20 mouse cellular contexts compared by ENCODE assay signal in the genomic region with DNA sequence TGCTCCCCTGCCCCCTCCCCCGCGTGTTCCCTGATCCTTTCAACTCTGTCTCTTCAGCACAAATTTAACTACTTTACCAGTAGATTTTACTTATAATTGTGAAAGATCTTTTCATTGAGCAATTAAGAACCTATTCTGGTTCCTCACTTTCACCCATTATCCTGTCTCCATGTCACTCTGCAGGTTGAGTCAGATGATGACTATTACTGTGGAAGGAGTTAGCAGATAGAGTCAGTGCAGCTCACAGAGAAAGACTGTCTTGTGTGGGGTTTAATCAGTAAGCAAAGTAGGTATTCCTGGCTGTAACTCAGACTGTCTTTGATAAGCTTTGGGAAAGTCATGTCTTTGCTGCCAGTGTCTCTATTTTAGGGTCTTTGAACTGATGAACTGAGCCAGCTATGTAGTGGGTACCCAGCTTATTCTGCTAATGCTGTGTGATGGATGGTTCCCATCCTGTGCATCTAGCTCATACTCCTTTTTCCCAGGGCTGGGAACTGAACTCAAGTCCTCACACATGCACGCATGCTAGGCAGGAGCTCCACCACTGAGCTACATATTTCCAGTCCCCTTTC. TPM values are rescaled to one million over a fixed set of nuclear protein-coding genes. Genes with fewer than 3 reads are reported as not detected.
DNase-seq lines count a peak whose midpoint lies in the region; ATAC-seq and TF ChIP-seq lines count a peak whose summit lies in the region.
"Had no signal": no experiment of that assay in that cellular context is flagged by ENCODE, and none has a peak within 500 bp of the region (broad histone marks: within the 10 kb centered on the region; RNA-seq: fewer than 3 reads in every experiment).

No protein-coding gene starts in this region.

- intact Hi-C loops in heart, adult 2 months (cut with DNase I) = loop anchor here (2.0 kb wide), 1 partner anchor 21 kb away; no protein-coding TSS in a partner anchor
- intact Hi-C loops in heart, postnatal 14 days (cut with DNase I) = no loop called here
- intact Hi-C loops in heart, postnatal 36 days (cut with DNase I) = no loop called here

- H3K4me2 ChIP-seq in heart, embryonic 13.5 days = peak overlapping the region; percentile 26
- H3K4me2 ChIP-seq in heart, postnatal 0 days (ENCODE audit: low read depth, low read length) = no peak overlapping the region; the same call in 1 of the 2 replicates
- H3K4me2 ChIP-seq: embryonic facial prominence, embryonic 15.5 days; hindbrain, embryonic 13.5 days had no signal

- ATAC-seq in heart, embryonic 13.5 days (ENCODE audit: extremely low read depth, insufficient number of reproducible peaks, low FRiP score, low TSS enrichment) = no peak
- ATAC-seq in heart, postnatal 0 days (ENCODE audit: insufficient read depth, low read depth) = peak; percentile 24; the same call in 1 of the 2 replicates
- ATAC-seq: hindbrain, postnatal 0 days had no signal

- H3K9me3 ChIP-seq in heart, embryonic 13.5 days = no peaks in the 10 kb centered on the region
- H3K9me3 ChIP-seq in heart, postnatal 0 days (replicated peaks; ENCODE audit: control insufficient read depth, low read length) = no peaks in the 10 kb centered on the region
- H3K9me3 ChIP-seq: embryonic facial prominence, embryonic 15.5 days; hindbrain, embryonic 13.5 days had no signal

- H3K4me3 ChIP-seq in heart, adult 2 months = no peak overlapping the region
- H3K4me3 ChIP-seq in heart, embryonic 13.5 days = no peak overlapping the region
- no peak overlapping the region for H3K4me3 ChIP-seq in heart, postnatal 0 days (ENCODE audit: low read depth, low read length)
- H3K4me3 ChIP-seq: embryonic facial prominence, embryonic 15.5 days; erythroblast, embryonic 14.5 days; hindbrain, embryonic 13.5 days had no signal

- WGBS in heart, adult 2 months = 72% methylated on average over 3 of the region's 3 CpGs
- 81% methylated on average over 3 of the region's 3 CpGs for WGBS in heart, embryonic 13.5 days
- WGBS in heart, postnatal 0 days = 65% methylated on average over 3 of the region's 3 CpGs

- no peak for DNase-seq in heart, adult 2 months
- DNase-seq in heart, postnatal 14 days = no peak
- no peak for DNase-seq in heart, postnatal 36 days
- peak; percentile 57 for DNase-seq in brain, adult 2 months (ENCODE audit: low read depth, low spot score)
- no peak for DNase-seq in heart, postnatal 0 days (ENCODE audit: low spot score)
- DNase-seq: adrenal gland, adult 8-10 months; adrenal gland, postnatal 36 days; cerebellum, adult 11 months; cerebellum, adult 8-10 months; cerebellum, postnatal 14 days; embryo, embryonic 11 days; gastrocnemius, postnatal 10 days; kidney, adult 11 months; kidney, adult 9 months had no signal

- H3K36me3 ChIP-seq in heart, adult 2 months (ENCODE audit: control insufficient read depth, insufficient read depth, low read length) = 0 out of 2 replicates have a peak, but pooled peaks cover 4% of the 10 kb centered on the region
- H3K36me3 ChIP-seq in heart, embryonic 13.5 days = peaks cover 26% of the 10 kb centered on the region
- peaks cover 3% of the 10 kb centered on the region; the same call in 1 of the 2 replicates for H3K36me3 ChIP-seq in heart, postnatal 0 days (replicated peaks; ENCODE audit: control insufficient read depth, insufficient read depth, low read length)

- TF ChIP-seq CTCF in heart, adult 2 months (IDR thresholded peaks at IDR 0.05) = no peak
- no peak for TF ChIP-seq CTCF in heart, postnatal 0 days (IDR thresholded peaks at IDR 0.05; ENCODE audit: low read depth)

- no peak for TF ChIP-seq EP300 in heart, adult 2 months (IDR thresholded peaks at IDR 0.05; ENCODE audit: insufficient read depth, low read depth, low read length)
- TF ChIP-seq EP300 in heart, postnatal 0 days (IDR thresholded peaks at IDR 0.05; ENCODE audit: low read depth) = no peak

- peak overlapping the region; percentile 68 for H3K27ac ChIP-seq in heart, adult 2 months
- peak overlapping the region; percentile 96 for H3K27ac ChIP-seq in heart, embryonic 13.5 days (replicated peaks)
- H3K27ac ChIP-seq in heart, postnatal 0 days (ENCODE audit: low read depth) = peak overlapping the region; percentile 96
- H3K27ac ChIP-seq: embryonic facial prominence, embryonic 15.5 days; hindbrain, embryonic 13.5 days; hindbrain, postnatal 0 days; kidney, postnatal 0 days had no signal

- H3K9ac ChIP-seq in heart, adult 2 months (ENCODE audit: low read depth, low read length) = no peak overlapping the region
- peak overlapping the region; percentile 8; the same call in 1 of the 2 replicates for H3K9ac ChIP-seq in heart, embryonic 13.5 days
- H3K9ac ChIP-seq in heart, postnatal 0 days (replicated peaks; ENCODE audit: low read depth, low read length) = no peak overlapping the region
- H3K9ac ChIP-seq: embryonic facial prominence, embryonic 15.5 days; hindbrain, embryonic 13.5 days had no signal

- H3K79me2 ChIP-seq in heart, adult 2 months (replicated peaks; ENCODE audit: control insufficient read depth, insufficient read depth, low read length) = no peaks in the 10 kb centered on the region

- H3K27me3 ChIP-seq in heart, adult 2 months (ENCODE audit: control insufficient read depth, insufficient read depth, low read length) = no peaks in the 10 kb centered on the region
- no peaks in the 10 kb centered on the region for H3K27me3 ChIP-seq in heart, embryonic 13.5 days (replicated peaks)
- no peaks in the 10 kb centered on the region for H3K27me3 ChIP-seq in heart, postnatal 0 days (ENCODE audit: control insufficient read depth, insufficient read depth, low read length)
- H3K27me3 ChIP-seq: embryonic facial prominence, embryonic 15.5 days; hindbrain, embryonic 13.5 days had no signal

- TF ChIP-seq POLR2A in heart, adult 2 months (IDR thresholded peaks at IDR 0.05; ENCODE audit: insufficient read depth, low read depth, low read length) = no peak

- peaks cover 5% of the 10 kb centered on the region for H3K4me1 ChIP-seq in heart, adult 2 months (ENCODE audit: control insufficient read depth, insufficient read depth, low read length)
- peaks cover 41% of the 10 kb centered on the region for H3K4me1 ChIP-seq in heart, embryonic 13.5 days
- peaks cover 34% of the 10 kb centered on the region for H3K4me1 ChIP-seq in heart, postnatal 0 days (ENCODE audit: control insufficient read depth, insufficient read depth)
- H3K4me1 ChIP-seq: embryonic facial prominence, embryonic 15.5 days; hindbrain, embryonic 13.5 days had no signal

RNA-seq across cellular contexts. Expression of gene Strip2, which starts 13.4 kb away (rescaled TPM):
- 10 to 100 TPM; 46.9 to 49.8 TPM for total RNA-seq in heart, adult 2 months (2021)
- 24.2 and 42.5 TPM in 2 replicates for polyA plus RNA-seq in heart, adult 2 months (2012; rRNA removed)
- total RNA-seq in heart, postnatal 14 days (2021) = 10 to 100 TPM; 62.5 to 69.9 TPM
- 37.4 and 39.3 TPM in 2 replicates for polyA plus RNA-seq in heart, embryonic 13.5 days (2015; fragmentation: Nextera tagmentation; extraction: Ambion mirVana)
- total RNA-seq in heart, postnatal 36 days (2021) = 10 to 100 TPM; 50.0 to 53.1 TPM
- total RNA-seq in heart, postnatal 0 days (2014; rRNA removed; ENCODE audit: low replicate concordance) = 144 and 168 TPM in 2 replicates
- polyA plus RNA-seq in heart, postnatal 0 days (2015; fragmentation: Nextera tagmentation; extraction: Ambion mirVana) = 61.8 and 63.8 TPM in 2 replicates
